ENCODE assay signal across 8 mouse cellular contexts in genomic region chr5:122283828-122284182, GRCm38 (mm10). TPM values are rescaled to one million over a fixed set of nuclear protein-coding genes. Genes with fewer than 3 reads are reported as not detected.
DNase-seq lines count a peak whose midpoint lies in the region; ATAC-seq and TF ChIP-seq lines count a peak whose summit lies in the region.

No protein-coding gene starts in this region.

- peak overlapping the region; percentile 48; the same call in 1 of the 2 replicates for H3K9ac ChIP-seq in CH12.LX (ENCODE audit: insufficient read depth, low read depth)
- H3K9ac ChIP-seq in forebrain, embryonic 14.5 days (ENCODE audit: low read length), result no peak overlapping the region
- H3K9ac ChIP-seq in liver, embryonic 13.5 days, result peak overlapping the region; percentile 29; the same call in 1 of the 2 replicates

- no peak for TF ChIP-seq POLR2A in CH12.LX (IDR thresholded peaks at IDR 0.05; ENCODE audit: low read depth, low read length)

- peaks cover 43% of the 10 kb centered on the region for H3K79me2 ChIP-seq in CH12.LX (replicated peaks; ENCODE audit: control insufficient read depth, extremely low read depth, insufficient read depth, poor library complexity, severe bottlenecking)

- peak overlapping the region; percentile 96; the same call in 1 of the 2 replicates for H3K27ac ChIP-seq in heart, embryonic 10.5 days
- no peak overlapping the region for H3K27ac ChIP-seq in CH12.LX (ENCODE audit: insufficient read depth, low read depth)
- H3K27ac ChIP-seq in forebrain, embryonic 14.5 days (ENCODE audit: low read depth, low read length), result no peak overlapping the region
- H3K27ac ChIP-seq in liver, embryonic 13.5 days, result peak overlapping the region; percentile 43

- peak overlapping the region; percentile 94 for H3K4me3 ChIP-seq in heart, embryonic 10.5 days
- peak overlapping the region in 2 of 3 experiments; percentile 23 to 95 for H3K4me3 ChIP-seq in CH12.LX (replicated peaks in 1 of 3; ENCODE audit: low read depth in 2 of 3, low read length in 2 of 3, poor library complexity in 1 of 3)
- peak overlapping the region; percentile 94; the same call in 1 of the 2 replicates for H3K4me3 ChIP-seq in forebrain, embryonic 14.5 days (ENCODE audit: low read depth, low read length)
- peak overlapping the region; percentile 97; the same call in 1 of the 2 replicates for H3K4me3 ChIP-seq in liver, embryonic 13.5 days (replicated peaks)

- TF ChIP-seq CTCF in CH12.LX (conservative IDR thresholded peaks at IDR 0.05 in 1 of 2, IDR thresholded peaks at IDR 0.05 in 1 of 2; ENCODE audit: low read depth in 2 of 2, low read length in 2 of 2), result no peak

- no peak for TF ChIP-seq RAD21 in CH12.LX (IDR thresholded peaks at IDR 0.05; ENCODE audit: low read depth, low read length)

- peaks cover 16% of the 10 kb centered on the region for H3K36me3 ChIP-seq in heart, embryonic 10.5 days
- H3K36me3 ChIP-seq in CH12.LX (replicated peaks in 1 of 2; ENCODE audit: control insufficient read depth in 1 of 2, insufficient read depth in 1 of 2, low read length in 1 of 2), result peaks cover 0 to 18% of the 10 kb centered on the region in 2 experiments
- peaks cover 7% of the 10 kb centered on the region; the same call in 1 of the 2 replicates for H3K36me3 ChIP-seq in forebrain, embryonic 14.5 days (ENCODE audit: control insufficient read depth, insufficient read depth, low read length)
- H3K36me3 ChIP-seq in liver, embryonic 13.5 days, result peaks cover 4% of the 10 kb centered on the region

- ATAC-seq in forebrain, embryonic 14.5 days, result no peak
- ATAC-seq in liver, embryonic 13.5 days (ENCODE audit: low read depth), result no peak

- H3K27me3 ChIP-seq in heart, embryonic 10.5 days (ENCODE audit: insufficient read depth, poor library complexity, severe bottlenecking), result no peaks in the 10 kb centered on the region
- H3K27me3 ChIP-seq in CH12.LX (replicated peaks), result no peaks in the 10 kb centered on the region
- H3K27me3 ChIP-seq in forebrain, embryonic 14.5 days (replicated peaks; ENCODE audit: control insufficient read depth, insufficient read depth, low read length), result no peaks in the 10 kb centered on the region
- H3K27me3 ChIP-seq in liver, embryonic 13.5 days, result peaks cover 29% of the 10 kb centered on the region

- TF ChIP-seq EP300 in CH12.LX (IDR thresholded peaks at IDR 0.05; ENCODE audit: low read length), result no peak

- no peaks in the 10 kb centered on the region for H3K9me3 ChIP-seq in heart, embryonic 10.5 days
- no peaks in the 10 kb centered on the region for H3K9me3 ChIP-seq in CH12.LX (replicated peaks; ENCODE audit: low read length)
- no peaks in the 10 kb centered on the region for H3K9me3 ChIP-seq in forebrain, embryonic 14.5 days (replicated peaks; ENCODE audit: control insufficient read depth, low read length)
- no peaks in the 10 kb centered on the region for H3K9me3 ChIP-seq in liver, embryonic 13.5 days (replicated peaks)

- in situ Hi-C loops in CH12.LX (cut with MboI; ENCODE audit: low pct_ligation_motif_present, low pct_unique_long_range_greater_than_20kb, low sequenced_read_pairs), result no loop called here

- H3K4me2 ChIP-seq in CH12.LX (ENCODE audit: insufficient read depth, low read depth, poor library complexity, severe bottlenecking), result peak overlapping the region; percentile 32
- peak overlapping the region; percentile 64 for H3K4me2 ChIP-seq in forebrain, embryonic 14.5 days (ENCODE audit: low read length)
- H3K4me2 ChIP-seq in liver, embryonic 13.5 days, result peak overlapping the region; percentile 100

- DNase-seq in heart, embryonic 10.5 days (ENCODE audit: low spot score), result no peak
- no peak for DNase-seq in heart, adult 8-10 months (ENCODE audit: low spot score)
- no peak for DNase-seq in CH12.LX (ENCODE audit: extremely low read depth)
- no peak for DNase-seq in forebrain, embryonic 14.5 days (ENCODE audit: low spot score)
- no peak for DNase-seq in liver, embryonic 13.5 days
- DNase-seq in frontal cortex, postnatal 25 days (ENCODE audit: low spot score in 2 of 2), result no peak
- no peak for DNase-seq in cerebellum, adult 11-12 months
- DNase-seq in cerebellum, postnatal 4 days (ENCODE audit: low spot score in 2 of 2), result no peak

- WGBS in heart, embryonic 10.5 days, result 20% methylated on average over 2 of the region's 2 CpGs
- 28% methylated on average over 2 of the region's 2 CpGs for WGBS in forebrain, embryonic 14.5 days
- 19% methylated on average over 2 of the region's 2 CpGs for WGBS in liver, embryonic 13.5 days (ENCODE audit: insufficient replicate concordance)

- peaks cover 32% of the 10 kb centered on the region for H3K4me1 ChIP-seq in heart, embryonic 10.5 days
- H3K4me1 ChIP-seq in CH12.LX (ENCODE audit: control insufficient read depth in 1 of 2, insufficient read depth in 2 of 2), result peaks cover 14 to 37% of the 10 kb centered on the region in 2 experiments
- H3K4me1 ChIP-seq in forebrain, embryonic 14.5 days (ENCODE audit: control insufficient read depth, insufficient read depth, low read length), result peaks cover 9% of the 10 kb centered on the region
- peaks cover 69% of the 10 kb centered on the region for H3K4me1 ChIP-seq in liver, embryonic 13.5 days (replicated peaks)

- dilution Hi-C loops in CH12.LX (cut with MboI; ENCODE audit: extremely low pct_ligation_motif_present, extremely low pct_unique_long_range_greater_than_20kb, low sequenced_read_pairs), result no loop called here

TF ChIP-seq in CH12.LX, 34 proteins besides CTCF, POLR2A, EP300 and RAD21:
- TF ChIP-seq CHD2 (IDR thresholded peaks at IDR 0.05; ENCODE audit: low read length) (no peak), MAFK (IDR thresholded peaks at IDR 0.05; ENCODE audit: insufficient replicate concordance, low read length) (no peak), MEF2A (IDR thresholded peaks at IDR 0.05; ENCODE audit: borderline replicate concordance, low read depth, low read length) (no peak), RCOR1 (conservative IDR thresholded peaks at IDR 0.05; ENCODE audit: low read depth, low read length) (no peak), ZNF384 (IDR thresholded peaks at IDR 0.05; ENCODE audit: low read depth, low read length) (peak; percentile 49; the same call in 1 of the 2 replicates), IRF4 (IDR thresholded peaks at IDR 0.05; ENCODE audit: low read depth, low read length) (no peak), GABPA (IDR thresholded peaks at IDR 0.05; ENCODE audit: insufficient replicate concordance, low read depth, low read length) (no peak), JUN (IDR thresholded peaks at IDR 0.05; ENCODE audit: insufficient read depth, low read depth, low read length) (no peak), JUND (conservative IDR thresholded peaks at IDR 0.05; ENCODE audit: low read depth, low read length) (no peak)

RNA-seq across cellular contexts. Expression of gene Pptc7, which starts 0.4 kb away (rescaled TPM):
- 9.1 and 9.9 TPM in 2 replicates for polyA plus RNA-seq in heart, embryonic 10.5 days (2016; fragmentation: Nextera tagmentation; extraction: Ambion mirVana)
- total RNA-seq in heart, adult 8-10 months (2022), result 100 to 1,000 TPM; 103 to 141 (median 121) TPM
- total RNA-seq in CH12.LX (2012; rRNA removed) (17.1 and 19.9 TPM in 2 replicates), CH12.LX (2014; rRNA removed) (25.6 and 25.9 TPM in 2 replicates)
- 22.2 and 23.6 TPM in 2 replicates for polyA plus RNA-seq in CH12.LX (2012; ENCODE audit: insufficient read length, low read depth)
- polyA plus RNA-seq in forebrain, embryonic 14.5 days (2014; fragmentation: Nextera tagmentation; extraction: Ambion mirVana), result 5.2 and 5.9 TPM in 2 replicates
- 3.4 and 3.5 TPM in 2 replicates for polyA plus RNA-seq in liver, embryonic 13.5 days (2015; fragmentation: Nextera tagmentation; extraction: Ambion mirVana)

RNA-seq across cellular contexts. Expression of gene Tctn1, which starts 19.5 kb away (rescaled TPM):
- polyA plus RNA-seq in heart, embryonic 10.5 days (2016; fragmentation: Nextera tagmentation; extraction: Ambion mirVana), result 2.4 and 3.1 TPM in 2 replicates
- total RNA-seq in heart, adult 8-10 months (2022), result 1 to 10 TPM; 3.5 to 5.1 (median 3.8) TPM
- total RNA-seq in CH12.LX (2012; rRNA removed) (7.6 and 8.8 TPM in 2 replicates), CH12.LX (2014; rRNA removed) (2.6 and 2.9 TPM in 2 replicates)
- 3.7 and 4.4 TPM in 2 replicates for polyA plus RNA-seq in CH12.LX (2012; ENCODE audit: insufficient read length, low read depth)
- 3.5 and 3.6 TPM in 2 replicates for polyA plus RNA-seq in forebrain, embryonic 14.5 days (2014; fragmentation: Nextera tagmentation; extraction: Ambion mirVana)
- polyA plus RNA-seq in liver, embryonic 13.5 days (2015; fragmentation: Nextera tagmentation; extraction: Ambion mirVana), result 0.68 and 1.1 TPM in 2 replicates

Comparison
In these comparisons a context has a peak if more than half of its experiments do, and no peak if none do; other contexts are left out.
1. H3K27ac ChIP-seq: peak in heart, embryonic 10.5 days (single experiment) and liver, embryonic 13.5 days (single experiment); none in CH12.LX (single experiment) and forebrain, embryonic 14.5 days (single experiment).
2. H3K4me2 ChIP-seq: peak in every context shown above with its lines; median percentile 100 in liver, embryonic 13.5 days; 64 in forebrain, embryonic 14.5 days; 32 in CH12.LX.
3. Peak in every context shown above with its lines, with median percentiles within 50 percentile points of each other: H3K4me3 ChIP-seq.